Mouse (Mus musculus) layer of hippocampus, adult 18-20 months (tissue): ENCODE measurements around the gene Rere. TPM values are rescaled to one million over a fixed set of nuclear protein-coding genes. Genes with fewer than 3 reads are reported as not detected.

ENCODE experiments used
- DNase-seq, 2 experiments: peaks; one replicate each; pipeline ENCODE4 v3.0.0; 2022; ENCODE audit warnings: low spot score in 2 of 2
- total RNA-seq, 2 experiments: library from RNA; stranded (reverse); gene quantifications; 2 replicates each; pipeline ENCODE4 v1.2.3; 2021

Gene Rere
- total RNA-seq, 2 experiments from 2014 or later = 128 to 139 TPM

DNA sequence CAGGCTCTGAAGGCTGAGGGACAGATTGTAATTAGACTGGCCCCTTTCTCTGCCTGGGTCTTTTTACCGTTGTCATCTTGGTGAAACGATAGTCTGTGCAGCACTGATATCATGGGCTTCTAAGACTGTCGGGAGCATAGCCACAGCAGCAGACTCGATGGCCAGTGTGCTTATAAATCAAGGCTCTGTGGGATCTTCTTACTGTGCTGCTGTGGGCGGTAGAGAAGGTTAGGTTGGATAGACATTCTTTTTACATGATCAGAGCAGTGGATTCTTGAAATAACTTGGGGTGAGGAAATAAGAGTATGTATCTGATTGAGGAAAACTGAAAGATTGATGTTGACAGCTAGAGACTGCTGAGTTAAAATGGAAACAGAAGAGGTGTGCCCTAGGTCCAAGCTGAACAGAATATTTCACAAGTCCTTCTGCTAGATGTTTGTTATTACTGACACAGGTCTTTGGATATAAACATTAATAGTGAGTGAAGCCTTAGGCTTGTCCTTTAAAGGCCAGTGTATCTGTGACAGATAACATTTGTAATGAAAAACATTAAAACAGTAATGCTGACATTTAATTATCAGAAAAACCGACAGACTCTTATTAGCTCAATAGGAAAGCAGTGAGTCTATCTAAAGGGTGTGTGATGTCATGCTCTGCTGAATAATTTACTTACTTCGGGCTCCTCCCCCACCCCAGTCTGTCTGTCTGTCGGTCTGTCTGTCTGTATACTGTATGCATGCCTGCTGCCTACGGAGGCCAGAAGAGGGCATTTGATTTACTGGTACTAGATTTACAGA, 93.4 kb downstream of the Rere start:
- peak in 1 of 2 experiments; percentile 35 for DNase-seq

- DNase-seq = no peak
Observed at GRCm38 (mm10) chr4:150375448-150375935, 94.0 kb downstream of the Rere start.

- DNase-seq = no peak
Observed at GRCm38 (mm10) chr4:150379313-150379712, 97.9 kb downstream of the Rere start.

GRCm38 (mm10) chr4:150379772-150380171, 98.3 kb downstream of the Rere start:
- no peak for DNase-seq

DNA sequence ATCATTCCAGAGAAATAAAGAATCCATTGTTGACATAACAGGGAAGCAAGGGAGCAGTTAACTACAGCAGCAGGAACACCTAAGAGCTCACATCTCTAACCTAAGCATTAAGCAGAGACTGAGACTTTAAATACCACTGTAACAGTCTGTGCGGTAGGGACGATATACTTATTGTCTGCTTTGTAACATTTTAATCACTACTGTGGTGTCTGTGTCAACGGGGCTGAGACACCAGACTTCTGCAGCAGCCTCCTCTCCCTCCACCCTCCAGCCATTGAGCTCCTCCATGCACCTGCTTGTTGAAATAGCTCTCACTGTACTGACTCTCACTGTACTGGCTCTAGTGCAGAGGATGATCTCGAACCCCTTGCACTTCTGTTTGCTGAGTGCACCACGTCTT, 98.8 kb downstream of the Rere start:
- no peak for DNase-seq

DNA sequence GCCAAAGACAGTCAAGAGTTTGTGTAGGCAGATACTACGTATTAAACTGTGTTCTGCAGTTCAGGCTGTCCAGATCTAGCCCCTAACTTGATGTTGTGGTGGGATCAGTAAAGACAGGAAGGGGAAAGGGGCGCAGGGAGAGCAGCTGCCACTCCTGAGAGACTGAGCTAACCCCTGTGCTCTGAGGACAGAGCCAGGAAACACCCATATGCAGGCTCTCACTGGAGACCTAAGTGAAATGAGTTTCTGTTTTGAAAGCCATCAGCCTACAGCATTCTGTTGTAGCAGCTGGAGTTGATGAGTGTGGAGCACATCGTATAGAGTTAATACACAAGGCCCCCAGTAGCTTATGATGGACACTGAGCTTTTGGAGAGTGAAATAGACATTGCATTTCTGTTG, 101.1 kb downstream of the Rere start:
- DNase-seq = no peak

DNA sequence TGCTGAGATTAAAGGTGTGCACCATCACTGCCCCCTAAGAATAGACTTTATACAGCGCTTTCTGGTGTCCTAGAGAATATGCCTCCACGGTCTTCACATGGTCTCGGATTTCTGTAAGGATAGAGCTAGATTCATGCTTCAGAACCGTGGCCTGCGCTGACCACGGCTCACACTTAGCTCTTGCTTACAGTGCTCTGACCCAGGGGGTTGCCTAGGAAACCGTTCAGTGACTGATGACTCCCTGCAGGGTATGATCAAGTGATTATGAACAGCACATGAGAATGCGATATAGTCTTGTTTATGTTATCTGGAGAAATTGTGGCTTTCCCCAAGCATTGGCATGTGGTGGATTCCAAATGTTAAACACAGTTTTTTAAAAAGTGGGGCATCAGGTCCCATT, 103.0 kb downstream of the Rere start:
- no peak for DNase-seq

DNA sequence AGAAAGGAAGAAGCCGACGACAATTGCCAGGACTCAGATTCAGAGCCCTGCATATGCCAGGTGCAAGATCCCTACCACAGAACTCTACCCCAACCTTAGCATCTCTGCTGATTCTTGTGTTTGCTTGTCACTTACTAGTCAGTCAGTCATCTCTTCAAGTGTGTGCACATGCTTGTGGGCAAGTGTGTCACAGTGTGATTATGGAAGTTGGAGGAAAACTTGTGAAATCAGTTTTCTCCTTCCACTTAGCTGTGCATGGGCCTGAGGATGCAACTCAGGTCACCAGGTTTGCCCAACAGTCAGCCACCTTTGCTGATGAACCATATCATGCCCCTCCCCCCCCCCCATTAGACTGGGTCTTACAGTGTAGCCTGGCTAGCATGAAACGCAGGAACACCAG, 103.5 kb downstream of the Rere start:
- DNase-seq = no peak

DNA sequence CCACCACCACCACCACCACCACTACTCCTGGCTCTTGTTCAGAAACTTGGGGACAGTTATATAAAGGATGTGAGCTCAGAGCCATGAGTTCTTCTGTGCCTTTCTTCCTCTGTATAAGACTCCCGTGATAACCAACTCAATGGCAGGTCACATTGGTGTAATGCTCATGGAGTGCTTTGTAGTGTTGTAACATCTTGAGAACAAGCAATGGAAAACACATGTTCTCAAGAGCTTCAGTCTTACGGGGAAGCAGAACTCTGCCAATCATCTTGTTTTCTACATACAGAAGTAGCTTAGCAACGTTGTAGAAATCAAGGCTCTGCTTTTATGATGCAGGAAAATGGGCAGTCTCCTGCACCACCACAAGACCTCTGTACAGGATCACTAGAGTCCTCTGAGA, 107.1 kb downstream of the Rere start:
- no peak for DNase-seq

GRCm38 (mm10) chr4:150393607-150394006, 112.2 kb downstream of the Rere start:
- DNase-seq = no peak

DNA sequence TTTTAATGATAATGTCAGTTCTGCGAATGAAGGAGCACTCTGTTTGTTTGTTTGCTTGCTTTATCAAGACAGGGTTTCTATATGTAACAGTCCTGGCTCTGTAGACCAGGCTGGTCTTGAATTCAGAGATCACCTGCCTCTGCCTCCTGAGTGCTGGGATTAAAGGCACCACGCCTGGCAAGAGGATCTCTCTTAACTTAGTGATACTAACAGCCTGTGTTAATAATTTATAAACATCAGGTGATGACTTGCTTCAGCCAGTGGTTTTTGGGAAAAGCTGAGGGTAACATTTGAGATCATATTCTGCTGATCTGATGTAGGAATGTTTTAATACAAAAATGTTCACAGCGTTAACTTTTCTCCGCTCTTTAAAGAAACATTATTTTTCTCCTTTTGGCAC, 112.6 kb downstream of the Rere start:
- DNase-seq = no peak

DNA sequence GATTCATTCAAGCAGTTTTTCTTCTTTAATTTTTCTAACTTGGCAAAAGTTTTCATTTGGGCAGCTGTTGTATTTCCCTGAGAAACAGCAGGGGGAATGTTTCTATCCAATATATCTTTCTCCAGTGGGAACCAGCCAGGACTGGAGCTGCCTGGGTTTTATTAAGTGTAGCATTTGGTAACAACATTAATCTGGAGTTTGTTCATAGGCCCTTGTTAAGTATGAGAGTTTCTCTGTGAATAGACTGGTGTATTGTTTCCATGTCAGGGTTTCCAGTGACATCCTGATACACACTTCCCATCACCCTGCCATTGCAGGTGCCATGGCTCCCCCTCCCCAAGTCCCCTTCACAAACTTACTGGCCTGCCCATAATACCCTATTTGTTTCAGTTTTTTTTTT, 114.9 kb downstream of the Rere start:
- DNase-seq = no peak

- no peak for DNase-seq
Observed at GRCm38 (mm10) chr4:150396826-150397620, 115.6 kb downstream of the Rere start.

GRCm38 (mm10) chr4:150399032-150399431, 117.6 kb downstream of the Rere start:
- no peak for DNase-seq

DNA sequence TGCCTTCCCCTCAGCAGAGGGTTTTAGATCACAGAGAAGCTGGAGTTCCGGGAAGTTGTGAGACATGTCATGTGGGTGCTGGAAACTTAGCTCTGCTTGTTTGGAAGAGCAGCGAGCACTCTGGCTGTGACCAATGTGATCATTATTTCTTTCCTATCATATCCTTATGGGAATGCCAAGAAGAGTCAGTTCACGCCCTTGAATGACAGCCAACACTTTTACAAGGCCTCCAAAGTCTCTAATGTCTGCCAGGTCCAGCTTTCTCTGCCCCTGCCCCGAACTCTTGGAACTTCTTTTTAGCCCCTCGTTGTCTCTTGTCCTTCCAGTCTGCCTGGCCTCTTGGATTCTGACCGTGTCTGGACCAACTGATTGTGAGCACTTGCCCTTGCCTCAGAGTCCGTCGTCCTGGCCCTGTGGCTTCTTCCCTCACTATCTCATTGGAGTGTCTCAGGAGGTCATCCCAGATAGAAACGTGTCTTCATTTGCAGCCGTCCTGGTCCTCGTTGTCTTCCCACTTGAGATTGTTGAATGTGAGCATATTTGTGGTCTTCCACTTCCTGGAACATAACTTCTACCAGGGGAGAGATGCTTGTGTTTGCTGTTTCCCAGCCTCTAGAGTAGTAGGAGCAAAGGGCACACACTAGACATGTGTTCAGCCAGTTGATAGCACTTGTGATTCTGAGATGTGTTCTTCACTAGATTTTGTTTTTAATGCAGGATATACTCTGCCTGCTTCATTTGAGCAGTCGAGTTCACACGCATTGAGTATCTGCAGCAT, 120.6 kb downstream of the Rere start:
- no peak for DNase-seq

GRCm38 (mm10) chr4:150402608-150402985, 121.2 kb downstream of the Rere start:
- DNase-seq = peak in 1 of 2 experiments; percentile 33

- no peak for DNase-seq
Observed at GRCm38 (mm10) chr4:150403941-150404340, 122.5 kb downstream of the Rere start.

DNA sequence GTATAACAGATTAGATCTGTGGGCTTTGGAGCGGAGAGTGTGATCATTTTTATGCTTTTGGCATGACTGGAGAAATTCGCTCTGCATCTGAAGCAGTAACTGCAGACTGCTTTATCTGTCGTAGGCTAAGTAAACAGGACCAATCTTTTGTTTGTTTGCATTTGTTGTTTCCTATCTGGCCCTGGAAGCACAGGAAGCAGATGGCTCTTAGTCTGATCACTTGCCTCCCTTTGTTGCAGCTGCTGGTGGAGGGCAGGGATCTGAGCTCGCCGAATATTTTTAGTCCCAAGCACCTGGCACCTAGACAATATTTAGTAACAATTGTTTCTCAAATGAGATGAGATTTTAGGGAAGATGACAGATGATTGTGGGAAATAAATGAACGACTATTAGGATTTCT, 123.1 kb downstream of the Rere start:
- peak; percentile 26 to 59 for DNase-seq

DNA sequence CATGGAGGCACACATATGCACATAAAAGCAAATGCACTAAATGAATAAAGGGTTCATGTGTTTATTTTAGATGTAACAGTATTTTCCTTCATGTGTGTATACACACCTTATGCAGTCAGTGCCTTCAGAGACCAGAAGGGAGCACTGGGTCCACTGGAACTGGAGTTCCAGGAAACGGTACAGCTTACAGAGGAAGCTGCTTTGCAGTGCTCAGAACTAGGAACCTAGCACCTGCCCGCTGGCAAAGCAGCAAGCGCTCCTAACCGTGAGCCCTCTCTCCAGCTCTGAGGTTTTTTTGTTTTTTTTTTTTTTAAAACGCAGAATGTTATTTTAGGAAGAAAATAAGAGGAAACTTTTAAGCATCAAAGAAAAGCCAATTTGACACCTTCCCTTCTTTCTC, 124.3 kb downstream of the Rere start:
- DNase-seq = no peak

GRCm38 (mm10) chr4:150406320-150406719, 124.9 kb downstream of the Rere start:
- DNase-seq = no peak

DNA sequence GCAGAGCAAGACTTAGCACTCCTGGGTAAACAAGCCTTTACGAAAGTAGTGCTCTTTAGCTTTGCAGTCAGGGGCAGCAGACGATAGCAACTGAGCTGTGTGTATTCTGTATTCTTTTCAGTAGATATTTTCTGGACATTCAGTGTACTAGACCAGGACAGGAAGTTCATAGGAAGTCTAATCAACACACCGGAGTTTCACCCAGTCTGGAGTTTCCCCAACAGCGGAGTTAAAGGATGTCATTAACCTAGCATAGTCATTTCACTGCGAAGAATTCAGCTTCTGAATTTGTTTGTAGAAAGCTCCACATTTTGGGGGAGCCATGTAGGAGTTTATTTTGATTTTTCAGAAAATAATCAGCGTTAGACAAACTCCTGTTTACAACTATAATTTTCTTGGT, 125.4 kb downstream of the Rere start:
- no peak for DNase-seq

DNA sequence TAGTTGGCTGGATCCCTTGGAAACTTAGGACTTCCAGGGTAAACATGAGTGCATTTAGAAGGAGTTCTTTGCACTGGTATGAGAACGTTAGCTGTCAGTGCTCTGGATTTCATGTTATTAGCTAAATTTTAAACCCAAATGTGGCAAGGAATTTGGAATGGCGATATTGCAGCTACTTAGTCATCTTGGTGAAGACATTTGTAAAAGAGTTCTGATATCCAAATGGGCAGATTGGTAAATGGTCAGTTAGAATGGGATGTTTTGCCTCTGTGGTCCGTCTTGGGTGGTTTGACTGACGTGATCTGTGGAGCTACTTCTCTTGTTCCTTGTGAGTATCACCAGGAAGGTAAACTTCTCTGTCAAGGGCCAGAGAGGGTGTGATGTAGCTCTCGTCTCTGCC, 132.8 kb downstream of the Rere start:
- no peak for DNase-seq
